Mouse (Mus musculus) brain, embryonic 14.5 days (tissue): ENCODE measurements around the gene Olfr17.

Experiments
- CTCF ChIP-seq: fragments of 200-500 bp; IDR thresholded peaks from 2 replicates; pipeline ENCODE4 v1.5.1; 2012; ENCODE audit warnings: inconsistent platforms, mild to moderate bottlenecking, moderate library complexity, borderline replicate concordance; ENCODE audit not compliant: insufficient read depth, insufficient read length; ENCODE audit errors: extremely low read depth
- POLR2A ChIP-seq: fragments of 200-500 bp; IDR thresholded peaks from 2 replicates; pipeline ENCODE4 v1.6.1; 2012; ENCODE audit warnings: mild to moderate bottlenecking, inconsistent platforms, borderline replicate concordance; ENCODE audit not compliant: poor library complexity, insufficient read depth, insufficient read length, severe bottlenecking; ENCODE audit errors: extremely low read depth

DNA sequence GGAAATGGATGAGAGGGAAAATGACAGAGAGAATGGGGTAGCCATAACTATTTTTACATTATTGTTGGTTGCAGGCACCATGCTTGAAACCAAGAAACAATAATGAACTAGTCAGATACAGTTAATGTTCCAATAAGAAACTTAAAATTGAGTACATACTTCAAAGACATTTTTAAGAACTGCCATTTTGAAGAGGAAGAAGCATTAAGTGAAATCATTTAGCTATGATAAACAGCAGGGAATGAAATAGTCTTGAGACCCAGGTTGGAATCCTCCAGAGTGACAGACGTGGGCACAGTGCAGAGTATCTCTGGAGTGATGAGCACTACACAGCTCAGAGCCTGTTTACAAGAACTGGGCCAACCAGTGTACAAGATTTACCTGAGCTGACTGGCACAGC, at the start of gene Olfr17:
- TF ChIP-seq CTCF, result no peak
- no peak for TF ChIP-seq POLR2A
